Mouse (Mus musculus) ovary, adult 10 weeks (tissue): Measurements from ENCODE around the gene Dctn5. TPM values are rescaled to one million over a fixed set of nuclear protein-coding genes. Genes with fewer than 3 reads are reported as not detected.

Experiments
- polyA plus RNA-seq: library from polyadenylated mRNA; stranded (reverse); fragments of 350-450 nt; fragmentation: Illumina TruSeq; extraction: RNeasy Lipid Tissue Mini Kit (QIAGEN cat#74804); gene quantifications from one replicate; pipeline ENCODE4 v1.2.3, GENCODE M21; 2014

Gene Dctn5
- polyA plus RNA-seq = 94.8 TPM

DNA sequence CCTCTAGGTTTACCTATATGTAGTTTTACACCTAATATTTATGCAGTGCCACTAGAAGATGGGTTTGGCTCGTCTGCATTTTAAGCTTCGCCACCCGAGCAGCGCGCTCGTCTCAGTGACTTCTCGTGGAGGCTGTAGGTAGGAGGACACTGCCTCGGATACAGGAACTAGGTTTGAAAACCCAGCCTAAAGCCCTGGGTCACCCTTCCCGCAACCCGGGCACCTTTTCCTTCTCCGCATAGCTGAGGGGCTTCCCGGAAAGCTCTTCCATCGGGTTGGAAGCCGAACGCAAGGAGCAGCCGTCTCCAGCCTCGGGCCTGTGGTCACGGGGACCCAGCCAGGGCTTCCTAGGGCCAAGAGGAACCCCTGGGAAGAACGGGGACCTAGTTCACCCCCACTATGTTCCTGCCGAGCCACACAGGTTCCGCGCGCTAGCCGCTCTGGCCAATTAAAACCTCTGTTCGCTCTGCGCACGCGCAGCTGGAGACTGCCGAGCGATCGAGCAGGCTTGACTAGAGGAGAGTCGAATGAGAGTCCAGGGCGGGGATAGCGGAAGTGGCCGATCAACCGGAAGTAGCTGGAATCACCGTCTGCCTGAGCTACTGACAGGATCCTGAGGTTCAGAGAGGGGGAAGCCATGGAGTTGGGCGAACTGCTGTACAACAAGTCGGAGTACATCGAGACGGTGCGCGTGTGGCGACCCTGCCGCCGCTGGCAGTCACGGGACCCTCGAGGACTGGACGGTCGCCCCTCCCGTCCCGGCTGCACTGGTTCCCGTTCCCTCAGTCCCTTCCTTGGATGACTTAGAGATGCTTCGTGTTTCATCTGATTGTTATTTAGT is at the start of gene Dctn5, which contains the start of gene Palb2:
Gene Dctn5 (plus strand): TSS at position 545 of the 841 bp plus-strand sequence.
Gene Palb2 (minus strand): TSS at position 489 of the 841 bp plus-strand sequence.

DNA sequence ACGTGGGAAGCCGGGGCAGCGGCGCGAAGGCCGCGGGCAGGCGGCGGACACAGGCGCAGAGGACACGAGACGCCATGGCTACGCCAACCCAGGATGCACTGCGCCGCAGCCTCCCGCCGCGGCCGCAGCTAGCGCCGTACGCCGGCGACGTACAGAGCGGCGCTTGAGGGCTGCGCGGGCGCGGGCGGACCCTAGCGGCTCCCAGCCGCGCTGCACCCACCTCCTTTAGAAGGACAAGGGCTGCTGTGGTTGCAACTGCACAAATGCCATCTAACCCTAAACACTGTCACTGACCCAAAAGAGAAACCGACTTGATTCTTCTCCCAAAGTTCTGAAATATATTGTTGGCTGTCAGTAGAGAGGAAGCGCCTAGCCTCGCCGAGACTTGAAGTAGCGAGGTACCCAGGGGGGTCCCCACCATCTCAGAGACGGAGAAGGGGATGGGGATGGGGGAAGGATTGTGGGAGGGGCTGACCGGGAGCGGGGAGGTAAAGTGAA is 31.0 kb upstream of the Dctn5 start, which contains the start of gene Ndufab1:
Gene Ndufab1 (minus strand): TSS at position 140 of the 498 bp plus-strand sequence.

DNA sequence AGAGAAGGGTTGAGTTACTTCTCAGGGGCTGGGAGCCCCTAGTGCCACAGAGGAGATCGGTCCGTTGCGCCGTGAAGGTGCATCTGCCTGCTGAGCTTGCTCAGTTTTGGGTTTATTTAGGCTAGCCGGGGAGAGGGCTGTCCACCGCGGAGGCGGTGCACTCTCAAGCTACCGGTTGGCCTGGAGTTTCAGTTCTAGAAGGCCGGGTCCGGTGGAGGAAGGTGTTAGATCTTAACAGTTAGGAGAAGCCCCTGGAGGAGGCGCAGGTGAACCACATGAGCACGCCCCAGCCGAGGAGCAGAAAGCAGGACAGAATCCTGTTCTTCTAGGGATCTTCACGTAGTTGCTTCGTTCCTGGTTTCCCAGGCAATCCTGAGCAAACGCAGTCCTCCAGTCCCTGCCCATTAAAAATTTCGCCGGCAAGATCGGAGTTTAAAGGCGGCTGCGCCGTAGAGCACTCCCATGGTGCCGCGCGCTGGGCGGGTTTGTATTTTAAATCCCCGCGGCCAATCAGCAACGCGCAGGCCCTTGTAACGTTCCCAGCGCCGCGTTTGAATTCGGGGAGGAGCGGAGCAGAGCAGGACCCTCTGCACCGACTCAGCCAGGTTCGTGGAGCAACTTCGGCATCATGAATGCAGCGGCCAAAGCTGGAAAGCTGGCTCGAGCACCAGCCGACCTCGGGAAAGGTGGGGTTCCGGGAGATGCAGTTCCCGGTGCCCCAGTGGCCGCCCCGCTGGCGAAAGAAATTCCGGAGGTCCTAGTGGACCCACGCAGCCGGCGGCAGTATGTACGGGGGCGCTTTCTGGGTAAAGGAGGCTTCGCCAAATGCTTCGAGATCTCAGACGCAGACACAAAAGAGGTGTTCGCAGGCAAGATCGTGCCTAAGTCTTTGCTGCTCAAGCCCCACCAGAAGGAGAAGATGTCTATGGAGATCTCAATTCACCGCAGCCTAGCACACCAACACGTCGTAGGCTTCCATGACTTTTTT is 26.4 kb downstream of the Dctn5 start, which contains the start of gene Plk1:
Gene Plk1 (plus strand): TSS at position 525 of the 988 bp plus-strand sequence.

DNA sequence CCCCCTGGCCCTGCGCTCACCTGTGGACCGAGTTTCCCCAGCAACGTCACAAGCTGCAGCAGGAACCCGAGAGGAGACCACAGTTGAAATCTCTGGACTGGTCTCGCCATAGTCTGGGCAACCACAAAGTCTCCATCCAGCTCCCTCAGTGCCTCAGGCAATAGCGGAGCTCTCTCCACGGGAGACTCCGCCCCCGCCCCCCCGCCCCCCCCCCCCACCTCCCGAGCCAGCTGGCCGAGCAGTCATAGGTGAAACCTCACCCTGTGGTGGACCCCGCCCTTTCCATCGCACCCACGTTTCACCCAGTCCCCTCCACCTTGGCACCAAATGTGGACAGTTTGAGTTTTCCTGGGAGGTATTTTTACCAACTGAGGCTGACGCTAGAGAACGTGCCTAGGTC is 53.2 kb downstream of the Dctn5 start, which contains the start of gene Ern2:
Gene Ern2 (minus strand): TSS at position 165 of the 400 bp plus-strand sequence.

Other genes with a start within 250 kb of the Dctn5 start
- 10.9 TPM for gene Cog7, start 151.3 kb upstream of the Dctn5 start, polyA plus RNA-seq
- 12.2 TPM for gene Gga2, start 111.8 kb upstream of the Dctn5 start, polyA plus RNA-seq
- gene Ubfd1, start 65.9 kb upstream of the Dctn5 start, polyA plus RNA-seq = 41.3 TPM
- 3.0 TPM for gene Ears2, start 65.8 kb upstream of the Dctn5 start, polyA plus RNA-seq
- gene Ndufab1, start 31.2 kb upstream of the Dctn5 start, polyA plus RNA-seq = 433 TPM
- 8.7 TPM for gene Palb2, start 56 bp upstream of the Dctn5 start, polyA plus RNA-seq
- 2.8 TPM for gene Plk1, start 26.4 kb downstream of the Dctn5 start, polyA plus RNA-seq
- gene Ern2, start 53.2 kb downstream of the Dctn5 start, polyA plus RNA-seq = not detected
- gene Chp2, start 86.5 kb downstream of the Dctn5 start, polyA plus RNA-seq = 18.2 TPM
- 26.7 TPM for gene Prkcb, start 155.7 kb downstream of the Dctn5 start, polyA plus RNA-seq